Mouse (Mus musculus) CH12.LX (cell line): ENCODE measurements around the gene 4930442H23Rik. TPM values are rescaled to one million over a fixed set of nuclear protein-coding genes. Genes with fewer than 3 reads are reported as not detected.

ENCODE experiments used
- DNase-seq: peaks from one replicate; pipeline ENCODE4 v3.0.0-alpha.2; 2013; ENCODE audit errors: extremely low read depth
- H3K27ac ChIP-seq: 2 replicates; pipeline ENCODE4 v1.5.1; 2012; ENCODE audit warnings: low read depth, mild to moderate bottlenecking, control low read depth, moderate library complexity; ENCODE audit not compliant: insufficient read depth
- H3K27me3 ChIP-seq: replicated peaks from 2 replicates; pipeline ENCODE3; 2012; ENCODE audit warnings: inconsistent platforms
- H3K36me3 ChIP-seq, 2 experiments: replicated peaks in 1 of 2; 2 replicates each; pipeline versions ENCODE3 to v1.6.1; 2012; ENCODE audit warnings: inconsistent platforms in 1 of 2, low read length in 1 of 2, mild to moderate bottlenecking in 1 of 2, mixed read lengths in 1 of 2, moderate library complexity in 1 of 2; ENCODE audit not compliant: control insufficient read depth in 1 of 2, insufficient read depth in 1 of 2
- H3K4me1 ChIP-seq, 2 experiments: 2 replicates each; pipeline ENCODE4 v1.6.1; 2012; ENCODE audit warnings: inconsistent platforms in 1 of 2, moderate library complexity in 1 of 2; ENCODE audit not compliant: insufficient read depth in 2 of 2, control insufficient read depth in 1 of 2
- H3K4me2 ChIP-seq: 2 replicates; pipeline ENCODE4 v1.6.1; 2012; ENCODE audit warnings: low read depth, mild to moderate bottlenecking, control low read depth; ENCODE audit not compliant: poor library complexity, insufficient read depth, severe bottlenecking
- H3K4me3 ChIP-seq, 3 experiments: fragments of 150-350 bp in 1 of 3; sonication (generic) in 1 of 3; replicated peaks in 1 of 3; 2 replicates each; pipeline versions ENCODE3 to v1.5.1; 2011 to 2012; ENCODE audit warnings: low read depth in 2 of 3, low read length in 2 of 3, mild to moderate bottlenecking in 2 of 3, moderate library complexity in 2 of 3, control low read depth in 1 of 3, improper control_type of control experiment in 1 of 3, inconsistent platforms in 1 of 3, mixed read lengths in 1 of 3; ENCODE audit not compliant: poor library complexity in 1 of 3
- H3K79me2 ChIP-seq: replicated peaks from 2 replicates; pipeline ENCODE4 v1.6.1; 2012; ENCODE audit warnings: mild to moderate bottlenecking, moderate library complexity; ENCODE audit not compliant: control insufficient read depth, poor library complexity, insufficient read depth, severe bottlenecking; ENCODE audit errors: extremely low read depth
- H3K9ac ChIP-seq: 2 replicates; pipeline ENCODE4 v1.6.1; 2012; ENCODE audit warnings: low read depth, mild to moderate bottlenecking, control low read depth, moderate library complexity; ENCODE audit not compliant: insufficient read depth
- H3K9me3 ChIP-seq: replicated peaks from 2 replicates; pipeline ENCODE3; 2012; ENCODE audit warnings: low read length, inconsistent platforms, mixed read lengths
- CHD1 ChIP-seq: IDR thresholded peaks from 2 replicates; pipeline ENCODE4 v1.6.1; 2012; ENCODE audit warnings: low read depth, low read length, improper control_type of control experiment, inconsistent platforms
- CHD2 ChIP-seq: IDR thresholded peaks from 2 replicates; pipeline ENCODE4 v1.6.1; 2011; ENCODE audit warnings: low read length, improper control_type of control experiment
- E2F4 ChIP-seq: IDR thresholded peaks from 2 replicates; pipeline ENCODE4 v1.6.1; 2011; ENCODE audit warnings: low read depth, low read length, improper control_type of control experiment; ENCODE audit not compliant: insufficient replicate concordance
- ELF1 ChIP-seq: IDR thresholded peaks from 2 replicates; pipeline ENCODE4 v1.6.1; 2014; ENCODE audit warnings: low read depth, mild to moderate bottlenecking, inconsistent platforms, low read length, improper control_type of control experiment
- ETS1 ChIP-seq: conservative IDR thresholded peaks from 2 replicates; pipeline ENCODE4 v1.6.1; 2012; ENCODE audit warnings: low read depth, mild to moderate bottlenecking, inconsistent platforms, low read length, improper control_type of control experiment, moderate library complexity
- GABPA ChIP-seq: IDR thresholded peaks from 2 replicates; pipeline ENCODE4 v1.6.1; 2012; ENCODE audit warnings: low read depth, low read length, improper control_type of control experiment, inconsistent platforms; ENCODE audit not compliant: insufficient replicate concordance
- HCFC1 ChIP-seq: IDR thresholded peaks from 2 replicates; pipeline ENCODE4 v1.6.1; 2012; ENCODE audit warnings: low read depth, mild to moderate bottlenecking, inconsistent platforms, low read length, improper control_type of control experiment
- IRF4 ChIP-seq: IDR thresholded peaks from 2 replicates; pipeline ENCODE4 v1.6.1; 2014; ENCODE audit warnings: low read depth, mild to moderate bottlenecking, inconsistent platforms, low read length, improper control_type of control experiment
- JUN ChIP-seq: IDR thresholded peaks from 2 replicates; pipeline ENCODE4 v1.6.1; 2011; ENCODE audit warnings: low read depth, mild to moderate bottlenecking, low read length, improper control_type of control experiment, moderate library complexity; ENCODE audit not compliant: insufficient read depth
- KAT2A ChIP-seq: IDR thresholded peaks from 2 replicates; pipeline ENCODE4 v1.6.1; 2012; ENCODE audit warnings: low read length, improper control_type of control experiment, inconsistent platforms; ENCODE audit not compliant: insufficient replicate concordance
- MAFK ChIP-seq: IDR thresholded peaks from 2 replicates; pipeline ENCODE4 v1.6.1; 2011; ENCODE audit warnings: low read length, improper control_type of control experiment; ENCODE audit not compliant: insufficient replicate concordance
- MAX ChIP-seq: IDR thresholded peaks from 2 replicates; pipeline ENCODE4 v1.6.1; 2011; ENCODE audit warnings: low read length, improper control_type of control experiment
- MAZ ChIP-seq: IDR thresholded peaks from 2 replicates; pipeline ENCODE4 v1.6.1; 2012; ENCODE audit warnings: low read depth, mild to moderate bottlenecking, inconsistent platforms, low read length, improper control_type of control experiment, moderate library complexity
- MEF2A ChIP-seq: IDR thresholded peaks from 2 replicates; pipeline ENCODE4 v1.6.1; 2014; ENCODE audit warnings: low read depth, mild to moderate bottlenecking, inconsistent platforms, low read length, improper control_type of control experiment, borderline replicate concordance
- MXI1 ChIP-seq: IDR thresholded peaks from 2 replicates; pipeline ENCODE4 v1.6.1; 2011; ENCODE audit warnings: mild to moderate bottlenecking, low read depth, low read length, improper control_type of control experiment
- MYC ChIP-seq: IDR thresholded peaks from 2 replicates; pipeline ENCODE4 v1.6.1; 2011; ENCODE audit warnings: low read depth, mild to moderate bottlenecking, improper control_type of control experiment, low read length
- NELFE ChIP-seq: IDR thresholded peaks from 2 replicates; pipeline ENCODE4 v1.6.1; 2011; ENCODE audit warnings: low read depth, low read length, improper control_type of control experiment
- NRF1 ChIP-seq: IDR thresholded peaks from 2 replicates; pipeline ENCODE4 v1.6.1; 2014; ENCODE audit warnings: low read depth, mild to moderate bottlenecking, inconsistent platforms, low read length, improper control_type of control experiment, moderate library complexity
- PAX5 ChIP-seq: IDR thresholded peaks from 2 replicates; pipeline ENCODE4 v1.6.1; 2012; ENCODE audit warnings: low read length, inconsistent platforms, mixed read lengths
- POLR2A ChIP-seq: IDR thresholded peaks from 2 replicates; pipeline ENCODE4 v1.6.1; 2011; ENCODE audit warnings: low read depth, mild to moderate bottlenecking, improper control_type of control experiment, low read length
- POLR2AphosphoS2 ChIP-seq: IDR thresholded peaks from 2 replicates; pipeline ENCODE4 v1.6.1; 2011; ENCODE audit warnings: low read depth, low read length, improper control_type of control experiment
- RAD21 ChIP-seq: IDR thresholded peaks from 2 replicates; pipeline ENCODE4 v1.6.1; 2011; ENCODE audit warnings: low read depth, mild to moderate bottlenecking, low read length, improper control_type of control experiment, moderate library complexity
- SIN3A ChIP-seq: IDR thresholded peaks from 2 replicates; pipeline ENCODE4 v1.6.1; 2012; ENCODE audit warnings: low read length, improper control_type of control experiment, inconsistent platforms
- SMC3 ChIP-seq: IDR thresholded peaks from 2 replicates; pipeline ENCODE4 v1.6.1; 2011; ENCODE audit warnings: low read depth, low read length, improper control_type of control experiment
- TCF12 ChIP-seq: IDR thresholded peaks from 2 replicates; pipeline ENCODE4 v1.6.1; 2014; ENCODE audit warnings: low read depth, mild to moderate bottlenecking, inconsistent platforms, low read length, improper control_type of control experiment
- UBTF ChIP-seq: IDR thresholded peaks from 2 replicates; pipeline ENCODE4 v1.6.1; 2012; ENCODE audit warnings: low read depth, mild to moderate bottlenecking, inconsistent platforms, low read length, improper control_type of control experiment, moderate library complexity
- USF1 ChIP-seq: IDR thresholded peaks from 2 replicates; pipeline ENCODE4 v1.6.1; 2014; ENCODE audit warnings: low read depth, mild to moderate bottlenecking, inconsistent platforms, low read length, improper control_type of control experiment
- USF2 ChIP-seq: conservative IDR thresholded peaks from 2 replicates; pipeline ENCODE4 v1.6.1; 2011; ENCODE audit warnings: low read depth, low read length, improper control_type of control experiment
- ZC3H11A ChIP-seq: IDR thresholded peaks from 2 replicates; pipeline ENCODE4 v1.6.1; 2012; ENCODE audit warnings: low read depth, mild to moderate bottlenecking, inconsistent platforms, low read length, improper control_type of control experiment
- ZKSCAN1 ChIP-seq: IDR thresholded peaks from 2 replicates; pipeline ENCODE4 v1.6.1; 2012; ENCODE audit warnings: low read depth, inconsistent platforms, low read length, improper control_type of control experiment, borderline replicate concordance
- ZMIZ1 ChIP-seq: IDR thresholded peaks from 2 replicates; pipeline ENCODE4 v1.6.1; 2012; ENCODE audit warnings: low read depth, mild to moderate bottlenecking, inconsistent platforms, low read length, improper control_type of control experiment
- ZNF384 ChIP-seq: IDR thresholded peaks from 2 replicates; pipeline ENCODE4 v1.6.1; 2012; ENCODE audit warnings: low read depth, low read length, improper control_type of control experiment, inconsistent platforms
- dilution Hi-C: fragments of 300-500 bp; cut with MboI; formaldehyde crosslinking; loops from 2 replicates; pipeline ENCODE4 v1.14.3; 2020; ENCODE audit warnings: low sequenced_read_pairs; ENCODE audit not compliant: extremely low pct_unique_long_range_greater_than_20kb, extremely low pct_ligation_motif_present
- in situ Hi-C: fragments of 300-500 bp; cut with MboI; formaldehyde crosslinking; loops from 3 replicates; pipeline ENCODE4 v1.14.3; 2019; ENCODE audit warnings: low sequenced_read_pairs, low pct_ligation_motif_present, low pct_unique_long_range_greater_than_20kb, mixed read lengths
- polyA plus RNA-seq: library from polyadenylated mRNA; unstranded; fragments of >175 nt; gene quantifications from 2 replicates; pipeline ENCODE4 v1.2.1, GENCODE M21; 2012; ENCODE audit warnings: low read depth; ENCODE audit not compliant: insufficient read length
- total RNA-seq, 2 experiments: library from RNA; depleted of rRNA; stranded (reverse); fragments of 300-350 nt in 1 of 2; fragments of >200 nt in 1 of 2; gene quantifications; 2 replicates each; pipeline ENCODE4 v1.2.3; 2012 to 2014

4930442H23Rik gene
- total and polyA plus RNA-seq, 3 experiments, result 0.27 TPM; not detected in 2

DNA sequence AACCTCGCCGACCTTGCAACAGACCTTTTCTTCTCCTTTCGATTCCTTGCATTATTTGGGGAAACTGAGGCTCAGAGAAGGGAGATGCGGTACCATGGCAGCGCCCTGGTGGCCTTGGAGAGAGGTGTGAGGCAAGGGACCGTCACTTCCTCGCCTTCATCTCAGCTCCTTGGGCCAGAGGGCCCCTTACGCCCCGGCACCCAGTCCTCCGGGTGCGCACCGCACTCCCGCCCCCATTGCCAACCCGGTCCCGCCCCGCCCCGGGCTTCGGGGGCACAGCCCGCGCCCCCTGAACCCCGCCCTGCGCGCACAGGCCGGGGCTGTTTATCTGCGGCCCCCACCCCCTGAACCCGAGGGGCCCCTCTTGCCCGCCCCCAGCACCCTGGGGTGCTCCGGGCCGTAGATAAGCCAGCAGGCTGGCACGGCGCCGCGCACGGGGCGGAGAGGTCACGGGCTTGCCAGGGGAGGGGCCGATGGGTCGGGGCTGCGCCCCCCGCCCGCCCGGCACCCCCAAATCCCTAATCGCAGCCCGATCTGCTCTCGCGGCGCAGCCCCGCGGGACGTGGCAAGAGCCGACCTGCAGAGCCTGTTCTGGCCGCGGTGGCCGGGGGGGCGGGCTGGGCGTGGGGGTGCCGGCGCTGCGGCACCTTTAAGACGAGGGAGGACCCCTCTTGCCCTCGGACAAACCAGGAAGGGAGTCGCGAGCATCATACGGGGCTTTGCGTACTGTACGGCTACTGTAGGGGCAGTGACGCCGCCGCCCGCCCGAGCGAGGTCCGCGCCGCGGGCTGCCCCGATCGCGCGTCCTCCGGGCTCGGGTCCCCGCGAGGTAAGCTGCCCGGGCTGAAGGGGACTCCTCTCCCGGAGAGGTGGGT is 47.6 kb downstream of the 4930442H23Rik start (continued):
- TF ChIP-seq USF2 (no peak), NRF1 (no peak), SIN3A (no peak), PAX5 (no peak), ZMIZ1 (no peak), NELFE (peak; percentile 46; the same call in 1 of the 2 replicates), IRF4 (no peak; the same call in 1 of the 2 replicates), MAX (no peak), MXI1 (peak; percentile 67; the same call in 1 of the 2 replicates), JUN (no peak), POLR2A (peak; percentile 52; the same call in 1 of the 2 replicates), CHD1 (peak; percentile 29; the same call in 1 of the 2 replicates), KAT2A (no peak), UBTF (peak; percentile 52; the same call in 1 of the 2 replicates)

DNA sequence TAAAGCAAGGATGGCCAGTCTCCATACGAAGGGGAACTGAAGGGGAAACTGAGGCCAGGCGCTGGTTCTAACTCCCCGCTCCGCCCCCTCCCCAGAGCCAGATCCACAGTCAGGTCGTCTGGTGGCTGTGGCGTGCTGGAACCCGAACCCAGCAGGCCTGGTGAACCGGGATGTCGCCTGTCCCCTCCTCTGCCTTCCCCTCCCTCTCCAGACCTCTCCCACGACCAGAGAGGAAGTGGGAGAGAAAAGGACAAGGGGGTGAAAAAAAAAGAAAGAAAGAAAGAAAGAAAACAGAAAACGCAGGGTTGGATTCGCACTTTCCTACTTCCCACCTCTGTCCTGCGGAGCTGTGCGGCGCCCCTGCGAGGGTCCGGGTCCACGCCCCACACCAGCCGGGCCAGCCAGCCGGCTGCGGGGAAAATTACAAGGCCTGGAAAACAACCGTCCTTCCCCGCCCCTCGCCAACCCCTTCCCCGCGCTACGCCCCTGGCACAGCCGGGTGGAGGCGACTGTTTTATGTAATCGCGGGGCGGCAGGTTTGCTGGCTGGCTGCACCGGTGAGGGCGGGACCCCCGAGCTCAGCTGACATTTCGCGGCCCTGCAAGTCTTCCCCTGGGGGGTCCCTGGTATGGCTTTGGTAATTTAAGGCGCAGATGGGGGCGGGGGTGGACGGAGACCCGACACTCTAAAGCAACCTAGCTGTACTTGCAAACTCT is 48.5 kb downstream of the 4930442H23Rik start, which contains the start of gene Zbtb7a:
Zbtb7a (plus strand) TSS at position 255 of the 716 bp plus-strand sequence.
- Histone ChIP-seq H3K9me3 (no peaks in the 10 kb centered on the region), H3K79me2 (peaks cover 22% of the 10 kb centered on the region), H3K27ac (peak within 1 kb of the TSS; percentile 5; the same call in 1 of the 2 replicates), H3K9ac (peak within 1 kb of the TSS; percentile 100), H3K4me1 (peaks cover 6 to 40% of the 10 kb centered on the region in 2 experiments), H3K4me2 (peak within 1 kb of the TSS; percentile 93), H3K27me3 (no peaks in the 10 kb centered on the region), H3K36me3 (peaks cover 0 to 7% of the 10 kb centered on the region in 2 experiments), H3K4me3 (peak within 1 kb of the TSS; percentile 81 to 87 (median 81))
- in situ Hi-C loops, result no loop called here
- DNase-seq, result no peak
- dilution Hi-C loops, result no loop called here
- TF ChIP-seq SIN3A (peak; percentile 79), CHD1 (peak; percentile 91), NRF1 (no peak), E2F4 (no peak), POLR2A (no peak), MAFK (no peak), TCF12 (0 out of 2 replicates have a peak, but pooled peaks have one; percentile 25), MEF2A (no peak; the same call in 1 of the 2 replicates), MXI1 (peak; percentile 18; the same call in 1 of the 2 replicates), USF2 (no peak), MAZ (peak; percentile 53; the same call in 1 of the 2 replicates), JUN (no peak), MYC (no peak), POLR2AphosphoS2 (no peak), GABPA (no peak), ZMIZ1 (no peak), SMC3 (no peak), ELF1 (0 out of 2 replicates have a peak, but pooled peaks have one; percentile 39), USF1 (no peak), ZC3H11A (no peak), ETS1 (no peak), MAX (no peak), ZKSCAN1 (no peak), ZNF384 (peak; percentile 39), HCFC1 (peak; percentile 28; the same call in 1 of the 2 replicates), CHD2 (no peak), RAD21 (no peak)
